Mouse (Mus musculus): ENCODE measurements around the gene Mtmr10. TPM values are rescaled to one million over a fixed set of nuclear protein-coding genes. Genes with fewer than 3 reads are reported as not detected.

The Mtmr10 gene
- polyA plus RNA-seq, 1 experiment, result 4.5 TPM

DNA sequence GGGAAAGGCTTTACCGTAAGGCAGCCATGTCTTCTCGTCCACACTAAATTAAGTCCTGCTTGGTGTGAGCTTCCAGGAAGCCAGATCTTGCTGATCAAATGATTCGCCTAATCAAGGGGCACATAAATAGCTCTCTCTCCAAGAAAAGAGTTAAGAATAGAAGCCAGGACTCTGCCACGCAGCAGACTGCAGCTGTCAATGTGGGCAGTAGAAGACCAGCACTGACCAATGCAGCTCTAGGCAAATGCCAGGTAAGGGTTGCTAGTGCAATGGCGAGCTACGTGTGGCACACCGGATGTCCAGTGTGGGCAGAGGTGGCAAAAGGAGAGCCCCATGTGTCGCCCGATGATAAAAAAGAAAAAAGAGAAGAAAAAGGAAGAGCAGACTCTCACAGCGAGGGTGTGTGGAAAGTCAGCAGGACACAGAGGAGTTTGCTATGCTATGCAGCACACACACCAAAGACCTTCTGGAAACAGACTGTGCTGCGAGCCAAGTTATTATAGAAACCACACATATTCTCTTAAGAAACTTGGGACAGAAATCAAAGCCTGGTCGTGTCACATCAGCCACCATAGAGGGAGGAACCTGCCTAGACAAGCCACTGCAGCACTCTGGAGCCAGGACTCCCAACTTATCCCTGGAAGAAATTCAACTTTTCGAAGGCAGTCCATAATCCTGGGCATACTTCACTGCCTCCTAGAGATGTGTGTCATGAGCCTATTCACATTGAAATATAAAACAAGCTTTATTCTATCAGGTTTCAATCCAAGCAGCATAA lies 21.8 kb upstream of the Mtmr10 start:
- H3K4me3 ChIP-seq (ENCODE audit: control insufficient read depth, insufficient read depth, low read length), result no peak overlapping the region
- peaks cover 3% of the 10 kb centered on the region; the same call in 1 of the 2 replicates for H3K27me3 ChIP-seq (ENCODE audit: control insufficient read depth, insufficient read depth, low read length)
- H3K27ac ChIP-seq (ENCODE audit: control insufficient read depth, insufficient read depth, low read length), result no peak overlapping the region
- WGBS, result 90% methylated on average over 13 of the region's 13 CpGs
- no peaks in the 10 kb centered on the region for H3K4me1 ChIP-seq (replicated peaks; ENCODE audit: control insufficient read depth, insufficient read depth, low read length)
- TF ChIP-seq CTCF (IDR thresholded peaks at IDR 0.05; ENCODE audit: borderline replicate concordance, control insufficient read depth, extremely low read depth, insufficient read depth, low read length, poor library complexity) (no peak), POLR2A (IDR thresholded peaks at IDR 0.05; ENCODE audit: control insufficient read depth, extremely low read depth, insufficient read depth, low read length, poor library complexity) (no peak)
- no peak for DNase-seq
- no peaks in the 10 kb centered on the region for H3K36me3 ChIP-seq (ENCODE audit: control insufficient read depth, insufficient read depth, low read length)

DNA sequence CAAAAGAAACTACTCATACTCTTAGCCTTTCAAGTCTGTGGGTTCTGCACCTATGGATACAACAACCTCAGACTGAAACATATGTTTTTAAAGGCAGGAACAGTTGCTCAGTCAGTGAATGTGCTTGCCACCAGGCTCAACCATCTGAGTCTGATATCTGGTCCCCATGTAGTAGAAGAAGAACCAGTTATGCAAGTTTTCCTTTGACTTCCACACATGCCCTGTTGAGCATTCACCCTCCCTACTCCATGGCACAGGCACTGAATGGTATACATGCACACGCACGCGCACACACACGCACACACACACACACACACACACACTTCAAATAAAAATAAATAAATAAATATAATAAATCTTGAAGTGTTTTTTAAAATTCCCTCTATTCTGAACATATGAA lies 20.9 kb upstream of the Mtmr10 start:
- no peaks in the 10 kb centered on the region for H3K36me3 ChIP-seq (ENCODE audit: control insufficient read depth, insufficient read depth, low read length)
- H3K4me3 ChIP-seq (ENCODE audit: control insufficient read depth, insufficient read depth, low read length), result no peak overlapping the region
- no peak overlapping the region for H3K27ac ChIP-seq (ENCODE audit: control insufficient read depth, insufficient read depth, low read length)
- peaks cover 3% of the 10 kb centered on the region; the same call in 1 of the 2 replicates for H3K27me3 ChIP-seq (ENCODE audit: control insufficient read depth, insufficient read depth, low read length)
- H3K4me1 ChIP-seq (replicated peaks; ENCODE audit: control insufficient read depth, insufficient read depth, low read length), result no peaks in the 10 kb centered on the region
- WGBS, result 95% methylated on average over 4 of the region's 4 CpGs
- no peak for TF ChIP-seq POLR2A (IDR thresholded peaks at IDR 0.05; ENCODE audit: control insufficient read depth, extremely low read depth, insufficient read depth, low read length, poor library complexity)
- no peak for TF ChIP-seq CTCF (IDR thresholded peaks at IDR 0.05; ENCODE audit: borderline replicate concordance, control insufficient read depth, extremely low read depth, insufficient read depth, low read length, poor library complexity)
- no peak for DNase-seq

DNA sequence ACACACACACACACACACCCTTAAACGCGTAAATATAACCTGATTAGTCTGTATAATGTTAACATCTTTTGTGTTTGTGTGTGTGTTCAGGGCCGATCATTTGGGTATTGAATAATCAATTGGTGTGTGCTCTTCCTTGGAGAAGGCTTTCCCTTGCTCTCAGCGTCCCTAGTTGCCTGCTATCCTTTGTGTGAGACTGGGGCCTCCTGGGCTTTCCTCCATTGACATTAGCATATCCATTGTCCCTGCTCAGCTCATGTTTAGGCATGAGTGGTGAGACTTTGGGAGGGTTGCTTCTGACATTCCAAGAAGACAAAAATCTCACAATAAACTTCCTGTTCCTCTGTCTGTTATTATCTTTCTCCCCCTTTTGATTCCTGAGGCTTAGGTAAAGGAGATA lies 15.5 kb upstream of the Mtmr10 start:
- H3K36me3 ChIP-seq (ENCODE audit: control insufficient read depth, insufficient read depth, low read length), result no peaks in the 10 kb centered on the region
- DNase-seq, result no peak
- TF ChIP-seq CTCF (IDR thresholded peaks at IDR 0.05; ENCODE audit: borderline replicate concordance, control insufficient read depth, extremely low read depth, insufficient read depth, low read length, poor library complexity), result no peak
- TF ChIP-seq POLR2A (IDR thresholded peaks at IDR 0.05; ENCODE audit: control insufficient read depth, extremely low read depth, insufficient read depth, low read length, poor library complexity), result no peak
- WGBS, result 69% methylated on average over 4 of the region's 4 CpGs
- H3K4me3 ChIP-seq (ENCODE audit: control insufficient read depth, insufficient read depth, low read length), result no peak overlapping the region
- H3K27ac ChIP-seq (ENCODE audit: control insufficient read depth, insufficient read depth, low read length), result no peak overlapping the region
- H3K27me3 ChIP-seq (ENCODE audit: control insufficient read depth, insufficient read depth, low read length), result peaks cover 3% of the 10 kb centered on the region; the same call in 1 of the 2 replicates
- no peaks in the 10 kb centered on the region for H3K4me1 ChIP-seq (replicated peaks; ENCODE audit: control insufficient read depth, insufficient read depth, low read length)

DNA sequence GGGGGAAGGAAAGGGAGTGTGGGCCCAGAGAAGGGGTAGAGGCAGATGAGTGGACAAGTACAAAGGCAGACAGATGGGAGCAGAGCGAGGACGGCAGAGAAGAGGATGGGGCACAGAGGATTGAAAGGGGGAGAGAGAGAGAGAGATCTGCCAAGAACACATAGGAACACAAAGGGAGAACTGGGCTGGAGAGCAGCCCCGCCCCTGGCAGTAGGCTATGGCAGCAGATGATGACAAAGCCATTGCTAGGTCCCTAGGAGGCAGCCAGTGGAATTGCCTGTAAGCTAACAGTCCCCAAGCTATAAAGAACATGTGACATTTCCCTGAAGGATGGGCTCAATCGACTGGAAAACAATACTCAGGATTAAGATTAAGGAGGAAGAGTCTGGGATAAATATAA lies 11.9 kb upstream of the Mtmr10 start:
- no peak for DNase-seq
- Histone ChIP-seq H3K4me3 (ENCODE audit: control insufficient read depth, insufficient read depth, low read length) (no peak overlapping the region), H3K36me3 (ENCODE audit: control insufficient read depth, insufficient read depth, low read length) (no peaks in the 10 kb centered on the region), H3K4me1 (replicated peaks; ENCODE audit: control insufficient read depth, insufficient read depth, low read length) (no peaks in the 10 kb centered on the region), H3K27ac (ENCODE audit: control insufficient read depth, insufficient read depth, low read length) (no peak overlapping the region), H3K27me3 (ENCODE audit: control insufficient read depth, insufficient read depth, low read length) (no peaks in the 10 kb centered on the region)
- 92% methylated on average over 4 of the region's 4 CpGs for WGBS
- TF ChIP-seq POLR2A (IDR thresholded peaks at IDR 0.05; ENCODE audit: control insufficient read depth, extremely low read depth, insufficient read depth, low read length, poor library complexity) (no peak), CTCF (IDR thresholded peaks at IDR 0.05; ENCODE audit: borderline replicate concordance, control insufficient read depth, extremely low read depth, insufficient read depth, low read length, poor library complexity) (no peak)

DNA sequence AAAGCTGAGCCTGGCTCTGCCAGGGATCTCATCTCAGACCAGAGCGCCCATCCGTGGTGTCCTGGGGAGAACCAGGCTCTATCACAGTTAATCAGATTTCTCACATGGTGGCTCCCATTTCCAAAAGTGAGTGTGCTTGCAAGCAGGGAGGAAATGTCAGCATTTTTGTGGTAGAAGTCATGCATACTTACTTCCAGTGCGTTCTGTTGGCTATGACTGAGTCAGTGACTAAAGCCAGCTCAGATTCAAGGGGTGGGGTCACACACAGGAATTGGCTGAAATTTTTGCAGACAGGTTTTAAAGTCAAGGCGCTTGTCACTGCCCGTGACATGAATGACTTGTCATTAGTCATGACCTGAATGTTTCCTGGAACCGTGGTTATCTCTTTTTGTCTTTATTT lies 10.5 kb upstream of the Mtmr10 start:
- DNase-seq, result no peak
- no peak for TF ChIP-seq CTCF (IDR thresholded peaks at IDR 0.05; ENCODE audit: borderline replicate concordance, control insufficient read depth, extremely low read depth, insufficient read depth, low read length, poor library complexity)
- TF ChIP-seq POLR2A (IDR thresholded peaks at IDR 0.05; ENCODE audit: control insufficient read depth, extremely low read depth, insufficient read depth, low read length, poor library complexity), result no peak
- Histone ChIP-seq H3K4me1 (replicated peaks; ENCODE audit: control insufficient read depth, insufficient read depth, low read length) (no peaks in the 10 kb centered on the region), H3K27me3 (ENCODE audit: control insufficient read depth, insufficient read depth, low read length) (no peaks in the 10 kb centered on the region), H3K36me3 (ENCODE audit: control insufficient read depth, insufficient read depth, low read length) (no peaks in the 10 kb centered on the region), H3K27ac (ENCODE audit: control insufficient read depth, insufficient read depth, low read length) (no peak overlapping the region), H3K4me3 (ENCODE audit: control insufficient read depth, insufficient read depth, low read length) (no peak overlapping the region)
- WGBS, result 59% methylated on average over 6 of the region's 6 CpGs

DNA sequence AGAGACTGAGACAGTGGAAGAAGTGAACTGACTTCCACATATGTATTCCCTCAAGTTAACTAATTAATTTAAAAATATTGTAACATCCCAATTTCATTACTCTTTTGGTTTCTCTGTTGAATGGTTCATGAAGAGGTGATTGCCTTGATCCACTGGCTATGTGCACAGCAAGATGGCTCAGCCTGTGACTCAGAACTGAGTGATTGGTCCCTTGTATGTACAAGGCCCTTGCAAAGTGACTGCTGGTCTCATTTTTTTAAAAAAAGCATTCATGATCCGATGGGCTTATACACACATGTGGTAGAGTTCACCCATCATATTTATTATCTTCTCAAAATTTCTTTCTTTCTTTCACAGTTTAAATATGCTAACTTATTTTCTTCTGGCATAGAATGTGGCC lies 8.9 kb upstream of the Mtmr10 start:
- no peak for TF ChIP-seq POLR2A (IDR thresholded peaks at IDR 0.05; ENCODE audit: control insufficient read depth, extremely low read depth, insufficient read depth, low read length, poor library complexity)
- Histone ChIP-seq H3K4me3 (ENCODE audit: control insufficient read depth, insufficient read depth, low read length) (no peak overlapping the region), H3K27ac (ENCODE audit: control insufficient read depth, insufficient read depth, low read length) (no peak overlapping the region), H3K36me3 (ENCODE audit: control insufficient read depth, insufficient read depth, low read length) (no peaks in the 10 kb centered on the region), H3K27me3 (ENCODE audit: control insufficient read depth, insufficient read depth, low read length) (no peaks in the 10 kb centered on the region), H3K4me1 (replicated peaks; ENCODE audit: control insufficient read depth, insufficient read depth, low read length) (no peaks in the 10 kb centered on the region)
- no peak for DNase-seq
- WGBS, result 98% methylated on average over 1 of the region's 1 CpGs

DNA sequence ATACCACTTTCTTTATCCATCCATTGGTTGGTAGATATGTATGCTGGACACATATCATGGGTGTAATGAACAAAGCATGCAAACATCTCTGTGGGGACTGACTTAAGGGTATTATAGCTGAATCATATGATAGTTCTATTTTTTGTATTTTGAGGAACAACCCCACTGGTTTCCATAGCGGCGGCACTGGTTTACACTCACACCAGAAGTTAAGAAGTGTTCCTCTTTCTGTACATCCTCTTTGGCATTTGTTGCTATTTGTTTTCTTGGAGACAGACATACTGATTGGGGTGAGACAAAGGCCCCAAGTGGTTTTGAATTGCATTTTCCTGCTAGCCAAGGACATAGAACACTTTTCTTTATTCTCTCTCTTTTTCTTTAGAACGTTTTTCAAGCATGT lies 7.9 kb upstream of the Mtmr10 start:
- Histone ChIP-seq H3K27me3 (ENCODE audit: control insufficient read depth, insufficient read depth, low read length) (no peaks in the 10 kb centered on the region), H3K27ac (ENCODE audit: control insufficient read depth, insufficient read depth, low read length) (no peak overlapping the region), H3K4me3 (ENCODE audit: control insufficient read depth, insufficient read depth, low read length) (no peak overlapping the region), H3K36me3 (ENCODE audit: control insufficient read depth, insufficient read depth, low read length) (no peaks in the 10 kb centered on the region), H3K4me1 (replicated peaks; ENCODE audit: control insufficient read depth, insufficient read depth, low read length) (no peaks in the 10 kb centered on the region)
- 21% methylated on average over 3 of the region's 3 CpGs for WGBS
- no peak for DNase-seq
- TF ChIP-seq POLR2A (IDR thresholded peaks at IDR 0.05; ENCODE audit: control insufficient read depth, extremely low read depth, insufficient read depth, low read length, poor library complexity) (no peak), CTCF (IDR thresholded peaks at IDR 0.05; ENCODE audit: borderline replicate concordance, control insufficient read depth, extremely low read depth, insufficient read depth, low read length, poor library complexity) (no peak)

Data from thymus, adult 2 months (tissue).